Mouse (Mus musculus) heart, postnatal 36 days (tissue): ENCODE measurements around the gene Armh4. TPM values are rescaled to one million over a fixed set of nuclear protein-coding genes. Genes with fewer than 3 reads are reported as not detected.
A peak's percentile ranks its signal among the peaks of the same experiment; 100 is the strongest.

ENCODE experiments used
- DNase-seq, 2 experiments: peaks; one replicate each; pipeline ENCODE4 v3.0.0; 2021 to 2022
- intact Hi-C: fragments of 180-260 bp; cut with DNase I; formaldehyde crosslinking; loops from one replicate; pipeline ENCODE4 v1.15.1; 2025
- total RNA-seq, 2 experiments: library from RNA; stranded (reverse); gene quantifications; 2 replicates each; pipeline ENCODE4 v1.2.3; 2021

The Armh4 gene
- total RNA-seq, 2 experiments from 2014 or later, result 6.5 to 8.1 TPM

DNA sequence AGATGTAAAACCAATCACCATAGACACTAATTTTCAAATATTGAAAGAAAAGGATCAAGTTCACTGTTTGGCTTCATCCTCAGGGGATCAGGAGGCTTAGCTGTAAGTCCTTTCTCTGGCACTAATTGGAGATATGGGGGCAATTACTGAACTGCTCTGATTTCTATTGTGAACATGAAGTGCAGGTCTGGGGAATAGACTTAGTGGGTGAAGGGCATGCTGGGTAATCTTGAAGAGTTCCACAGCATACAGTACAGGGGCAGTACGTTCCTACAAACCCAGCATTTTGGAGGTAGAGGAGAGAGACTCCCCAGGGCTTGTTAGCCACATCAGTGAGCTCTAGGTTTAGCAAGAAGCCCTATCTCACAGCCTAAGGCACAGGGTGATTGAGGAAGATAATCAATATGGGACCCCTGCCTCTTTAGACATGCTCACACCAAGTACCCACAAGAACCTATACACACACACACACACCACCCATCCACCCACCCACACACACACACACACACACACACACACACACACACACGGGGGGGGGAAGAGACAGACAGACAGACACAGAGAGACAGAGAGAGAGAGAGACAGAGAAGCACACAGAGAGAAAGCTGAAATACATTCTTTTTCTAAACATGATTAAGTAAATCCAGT, 44.6 kb downstream of the Armh4 start:
- intact Hi-C loops, result no loop called here

DNA sequence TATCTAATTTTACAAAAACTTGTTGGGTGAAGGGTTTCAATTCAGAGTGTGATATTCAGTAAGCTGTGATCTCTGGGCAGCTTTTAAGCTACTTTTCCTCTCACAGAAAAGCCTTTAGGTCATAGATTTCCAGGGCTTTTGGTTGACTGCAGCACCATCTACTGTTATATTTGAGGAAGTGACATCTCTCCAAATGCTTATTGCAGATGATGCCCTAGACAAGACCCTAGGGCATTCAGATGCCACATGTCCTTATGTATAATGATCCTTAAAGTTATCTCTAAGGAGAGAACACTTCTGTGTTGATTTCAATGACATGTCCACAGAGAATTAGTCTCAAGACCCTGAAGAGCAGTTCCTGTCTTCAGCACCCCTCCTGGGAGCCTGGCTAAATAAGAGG, 49.2 kb downstream of the Armh4 start:
- intact Hi-C loops, result loop anchor here (2.0 kb wide), 3 partner anchors 193 to 495 kb away; no protein-coding TSS in a partner anchor
- DNase-seq, result no peak

More for the DNA sequence above, 44.6 kb downstream of the Armh4 start:
- no peak for DNase-seq

DNA sequence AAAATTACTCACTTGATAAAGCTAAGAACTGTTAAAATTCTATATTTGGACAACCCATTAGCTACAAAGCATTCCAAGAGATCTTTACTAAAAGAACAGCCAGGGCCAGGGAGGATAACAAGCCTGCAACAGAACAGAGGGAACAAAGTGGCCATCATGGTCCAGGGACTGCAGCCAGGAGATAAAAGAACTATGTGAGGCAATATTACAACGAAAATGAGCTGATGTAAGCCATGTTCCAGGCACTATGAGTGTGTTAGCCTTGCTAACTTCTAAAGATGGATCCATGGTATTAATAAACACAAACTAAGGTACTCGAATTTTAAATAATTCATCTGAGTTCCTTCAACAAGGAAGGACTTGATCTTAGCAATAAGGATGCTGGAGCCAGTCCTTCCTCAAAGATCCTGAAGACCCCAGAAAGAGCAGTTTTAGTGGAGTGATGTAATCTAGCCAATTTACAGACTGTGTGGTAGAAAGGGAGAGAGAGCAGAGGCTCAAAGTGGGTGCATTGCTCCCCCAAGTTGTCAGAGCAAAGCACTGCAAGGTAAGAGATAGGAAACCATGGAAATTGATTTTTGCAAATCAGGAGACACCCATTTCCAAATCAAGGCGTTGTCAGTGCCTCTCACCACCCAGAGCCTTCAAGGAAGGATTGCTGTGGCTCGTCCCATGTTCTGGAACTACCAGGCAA, 59.7 kb downstream of the Armh4 start:
- DNase-seq, result peak; percentile 18 to 24
- intact Hi-C loops, result no loop called here

DNA sequence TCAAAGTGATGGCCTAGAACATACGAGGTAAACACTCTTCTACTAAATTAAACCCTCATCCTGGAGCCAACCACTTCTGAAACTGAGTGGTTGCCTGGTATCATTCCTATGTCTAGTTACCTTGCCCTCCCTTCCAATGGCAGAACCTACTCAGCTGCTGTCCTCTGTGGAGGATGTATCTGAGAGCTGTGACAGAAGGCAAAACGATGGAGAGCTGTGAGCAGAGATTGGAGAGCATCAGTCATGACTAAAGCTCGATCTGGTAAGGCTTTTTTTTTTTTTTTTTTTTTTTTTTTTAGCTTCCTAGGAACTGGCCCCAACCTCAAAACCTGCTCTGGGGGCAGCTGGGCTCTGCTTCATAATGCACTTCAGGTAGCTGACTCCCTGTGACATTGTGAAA, 60.4 kb downstream of the Armh4 start:
- DNase-seq, result no peak
- intact Hi-C loops, result no loop called here

- intact Hi-C loops, result no loop called here
Observed at GRCm38 (mm10) chr14:49721281-49721680, 61.9 kb downstream of the Armh4 start.

GRCm38 (mm10) chr14:49719678-49720077, 63.5 kb downstream of the Armh4 start:
- no peak for DNase-seq
- intact Hi-C loops, result no loop called here

More at GRCm38 (mm10) chr14:49721281-49721680, 61.9 kb downstream of the Armh4 start:
- DNase-seq, result no peak

DNA sequence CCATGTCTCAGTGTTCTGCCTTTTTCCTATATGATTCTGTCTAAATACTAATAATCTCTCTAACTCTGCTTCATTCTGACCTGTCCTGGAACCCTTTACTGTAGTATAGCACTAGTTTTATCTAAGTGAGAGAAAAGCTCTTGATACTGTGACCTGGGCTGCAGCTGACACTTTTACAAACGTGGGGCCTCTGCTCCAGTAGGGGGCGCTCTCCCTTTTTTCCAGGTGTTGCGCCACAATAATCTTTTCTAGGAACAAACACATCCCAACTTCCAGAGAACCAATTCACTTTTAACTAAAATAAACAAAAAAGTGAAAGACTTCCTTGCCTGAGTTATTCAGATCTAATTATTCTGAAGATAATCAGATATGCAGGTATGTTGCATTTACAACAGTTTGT, 72.2 kb downstream of the Armh4 start:
- intact Hi-C loops, result no loop called here
- no peak for DNase-seq

DNA sequence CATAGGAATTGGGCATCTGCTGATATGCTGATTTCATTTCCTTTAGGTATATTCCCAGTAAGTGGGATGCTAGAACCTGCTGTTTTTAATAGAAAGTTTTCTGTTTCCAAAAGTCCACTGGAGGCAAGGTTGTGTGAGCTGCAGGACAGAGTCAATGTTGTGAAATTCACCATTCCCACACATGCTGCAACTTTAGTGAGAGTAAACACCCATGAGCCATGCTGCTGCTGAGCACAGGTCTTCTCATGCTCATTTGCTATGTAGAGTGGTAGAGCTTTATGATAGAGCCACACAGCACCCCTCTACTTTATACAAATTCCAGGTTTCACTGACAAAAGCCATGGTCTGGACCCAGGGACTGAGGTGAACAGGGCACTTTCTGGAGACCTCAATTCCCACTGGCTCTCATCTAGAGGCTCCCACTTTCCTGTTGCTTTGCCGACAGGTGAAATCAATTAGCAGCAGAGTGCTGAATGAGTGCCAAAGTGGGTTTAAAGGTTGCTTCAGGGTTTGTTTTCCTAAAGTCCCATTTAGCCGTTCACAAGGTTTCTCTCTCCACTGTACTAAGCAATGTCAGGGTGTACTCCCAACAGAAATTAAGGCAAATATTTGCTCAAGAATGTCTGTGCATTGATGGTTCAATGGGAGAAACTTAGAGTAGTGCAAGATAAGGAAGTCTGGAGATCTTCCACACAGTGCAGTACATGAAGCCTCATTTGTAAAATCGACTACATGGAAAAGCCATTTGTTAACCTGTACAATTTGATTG, 79.6 kb downstream of the Armh4 start:
- no peak for DNase-seq
- intact Hi-C loops, result no loop called here

GRCm38 (mm10) chr14:49679511-49680284, 103.5 kb downstream of the Armh4 start:
- DNase-seq, result no peak
- intact Hi-C loops, result no loop called here

DNA sequence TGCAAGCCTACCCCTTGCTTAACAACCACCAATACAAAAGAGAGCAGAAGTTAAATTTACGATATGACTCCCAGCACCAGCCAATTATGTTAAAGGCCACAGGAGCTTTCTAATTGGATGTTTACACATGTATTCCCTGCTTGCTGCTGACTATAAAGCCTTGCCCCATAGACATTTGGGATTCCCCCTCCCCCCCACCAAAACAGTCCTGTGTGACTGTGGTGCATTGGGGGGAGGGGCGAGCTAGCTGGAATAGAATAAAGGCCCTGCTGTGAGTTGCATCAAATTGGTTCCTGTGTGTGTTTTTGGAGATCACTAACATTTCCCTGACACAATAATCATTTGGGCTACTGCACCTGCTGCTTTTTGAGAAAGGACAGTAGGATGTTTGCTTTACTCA, 106.6 kb downstream of the Armh4 start:
- intact Hi-C loops, result no loop called here
- no peak for DNase-seq

DNA sequence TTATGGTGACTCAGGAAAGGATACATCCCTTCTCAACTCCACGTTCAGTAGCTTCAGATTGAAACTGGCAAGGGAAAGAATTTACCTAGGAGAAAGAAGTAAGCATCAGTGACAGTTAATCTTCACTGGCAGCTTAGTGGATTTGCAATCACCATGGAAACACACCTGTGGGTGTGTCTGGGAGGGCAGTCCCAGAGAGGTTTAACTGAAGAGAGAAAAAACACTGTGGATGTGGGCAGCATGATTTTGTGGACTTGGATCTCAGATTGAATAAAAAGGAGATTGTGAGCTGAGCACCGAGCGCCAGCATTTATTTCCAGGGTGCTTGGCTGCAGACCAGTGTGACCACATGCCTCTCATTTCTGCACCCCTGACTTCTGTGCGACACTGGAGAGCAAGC, 122.7 kb downstream of the Armh4 start:
- DNase-seq, result no peak
- intact Hi-C loops, result no loop called here

- no peak for DNase-seq
- intact Hi-C loops, result no loop called here
Observed at GRCm38 (mm10) chr14:49649191-49649590, 134.0 kb downstream of the Armh4 start.

DNA sequence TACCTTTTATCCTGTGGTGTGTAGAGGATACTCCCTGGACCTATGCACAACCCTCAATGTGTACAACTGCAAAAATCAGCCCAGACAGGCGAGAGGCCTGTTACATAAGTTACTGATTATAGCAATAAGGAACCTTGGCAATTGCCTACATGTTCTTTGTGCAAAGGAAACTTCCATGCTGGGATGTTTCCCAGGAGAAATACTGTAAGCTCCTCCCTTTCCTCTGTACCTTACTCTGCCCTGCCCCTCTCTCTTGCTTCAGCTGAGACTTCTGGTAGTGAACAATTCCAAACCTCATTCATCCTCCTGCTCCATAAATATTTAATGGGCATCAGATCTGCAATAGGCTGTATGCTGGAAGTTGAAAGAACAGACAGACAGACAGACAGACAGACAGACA, 145.8 kb downstream of the Armh4 start:
- intact Hi-C loops, result no loop called here
- no peak for DNase-seq

DNA sequence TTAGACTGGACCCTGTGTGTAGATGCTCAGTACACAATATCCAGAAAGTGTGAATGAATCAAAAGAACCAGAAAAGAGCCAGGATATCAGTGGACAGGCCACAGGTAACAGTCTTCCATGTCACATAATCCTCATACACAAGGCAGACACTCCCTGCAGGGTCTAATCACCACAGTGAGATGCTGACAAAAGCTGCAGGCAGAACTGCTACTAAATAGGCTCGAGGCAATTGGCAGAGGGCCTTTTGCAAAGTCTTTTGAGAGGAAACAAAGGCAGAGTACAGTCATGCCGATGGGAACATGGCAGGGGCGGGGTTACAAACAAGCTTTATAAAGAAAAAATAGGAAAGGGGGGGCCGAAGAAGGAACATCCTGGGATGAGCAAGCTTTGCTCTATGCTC, 157.1 kb downstream of the Armh4 start:
- intact Hi-C loops, result no loop called here
- DNase-seq, result no peak

Other genes with a start within 250 kb of the Armh4 start
- gene Olfr722, start 118.6 kb upstream of the Armh4 start, total RNA-seq, result not detected
- not detected for gene Olfr723, start 148.4 kb upstream of the Armh4 start, total RNA-seq
- gene Olfr724, start 179.9 kb upstream of the Armh4 start, total RNA-seq, result not detected